Mouse (Mus musculus) lung, embryonic 16.5 days (tissue): Measurements from ENCODE around the gene Gm10642. TPM values are rescaled to one million over a fixed set of nuclear protein-coding genes. Genes with fewer than 3 reads are reported as not detected.

ENCODE experiments used
- polyA plus RNA-seq: library from polyadenylated mRNA; unstranded; fragments of >200 nt; fragmentation: Nextera tagmentation; extraction: Ambion mirVana; gene quantifications from 2 replicates; pipeline ENCODE4 v1.2.1, GENCODE M21; 2015

The Gm10642 gene
- polyA plus RNA-seq, 1 experiment from 2014 or later = 0.11 TPM

Other genes starting within 250 kb of the Gm10642 start
- gene Ccnb2, start 234.7 kb upstream of the Gm10642 start, polyA plus RNA-seq = 233 and 236 TPM in 2 replicates
- 24.1 and 25.2 TPM in 2 replicates for gene Rnf111, start 152.5 kb upstream of the Gm10642 start, polyA plus RNA-seq
- 48.7 and 51.6 TPM in 2 replicates for gene Sltm, start 113.5 kb upstream of the Gm10642 start, polyA plus RNA-seq
- gene Mindy2, start 923 bp downstream of the Gm10642 start, polyA plus RNA-seq = 7.1 and 8.2 TPM in 2 replicates
- gene Adam10, start 22.7 kb downstream of the Gm10642 start, polyA plus RNA-seq = 89.2 and 89.5 TPM in 2 replicates